Mouse (Mus musculus) hindbrain, postnatal 0 days (tissue): ENCODE data around the gene Mnd1. TPM values are rescaled to one million over a fixed set of nuclear protein-coding genes. Genes with fewer than 3 reads are reported as not detected.

Experiments used
- ATAC-seq: fragments of 200-750 bp; cut with Nextera tagmentation; 2 replicates; pipeline ENCODE4 v1.8.0; 2017; ENCODE audit warnings: mild to moderate bottlenecking, moderate TSS enrichment, moderate library complexity
- DNase-seq: peaks from one replicate; pipeline ENCODE4 v3.0.0-alpha.2; 2015; ENCODE audit warnings: low spot score
- H3K27ac ChIP-seq: fragments of 300-500 bp; sonication (generic); 2 replicates; pipeline ENCODE4 v1.5.1; 2014; ENCODE audit warnings: mild to moderate bottlenecking
- H3K27me3 ChIP-seq: fragments of 300-500 bp; sonication (generic); 2 replicates; pipeline ENCODE4 v1.6.1; 2014; ENCODE audit warnings: low read length, mixed read lengths; ENCODE audit not compliant: insufficient read depth
- H3K36me3 ChIP-seq: fragments of 300-500 bp; sonication (generic); 2 replicates; pipeline ENCODE4 v1.6.1; 2014; ENCODE audit warnings: low read length, mixed read lengths; ENCODE audit not compliant: insufficient read depth
- H3K4me1 ChIP-seq: fragments of 300-500 bp; sonication (generic); 2 replicates; pipeline ENCODE4 v1.6.1; 2014; ENCODE audit warnings: antibody characterized with exemption, low read length, mixed read lengths; ENCODE audit not compliant: insufficient read depth
- H3K4me2 ChIP-seq: fragments of 300-500 bp; sonication (generic); 2 replicates; pipeline ENCODE4 v1.6.1; 2014; ENCODE audit warnings: low read depth, mild to moderate bottlenecking, low read length, moderate library complexity, mixed read lengths
- H3K4me3 ChIP-seq: fragments of 300-500 bp; sonication (generic); 2 replicates; pipeline ENCODE4 v1.5.1; 2014; ENCODE audit warnings: low read length
- H3K9ac ChIP-seq: fragments of 300-500 bp; sonication (generic); replicated peaks from 2 replicates; pipeline ENCODE4 v1.6.1; 2014; ENCODE audit warnings: mild to moderate bottlenecking, low read length, moderate library complexity, mixed read lengths
- H3K9me3 ChIP-seq: fragments of 300-500 bp; sonication (generic); 2 replicates; pipeline ENCODE4 v1.6.1; 2016; ENCODE audit warnings: low read length, mixed read lengths
- CTCF ChIP-seq: IDR thresholded peaks from 2 replicates; pipeline ENCODE4 v1.5.1; 2016; ENCODE audit warnings: antibody characterized with exemption, control low read depth, low read depth
- WGBS: fragments of 180-500 bp; shearing (Covaris S2); extraction: QIAGEN DNeasy Blood & Tissue Kit; methylation state at CpG from one replicate; pipeline ENCODE4 v1.1.7; 2014; 5-methylcytosine and 5-hydroxymethylcytosine counted together
- polyA plus RNA-seq: library from polyadenylated mRNA; unstranded; fragments of >200 nt; fragmentation: Nextera tagmentation; extraction: Ambion mirVana; gene quantifications from 2 replicates; pipeline ENCODE4 v1.2.1, GENCODE M21; 2015
- total RNA-seq: library from RNA; depleted of rRNA; stranded (reverse); fragments of >200 nt; gene quantifications from 2 replicates; pipeline ENCODE4 v1.2.3, GENCODE M21; 2014

Gene Mnd1
- total and polyA plus RNA-seq, 2 experiments from 2014 or later, result 0.73 to 3.7 TPM

- Histone ChIP-seq H3K27ac (no peak overlapping the region), H3K4me2 (no peak overlapping the region), H3K4me1 (no peaks in the 10 kb centered on the region), H3K36me3 (no peaks in the 10 kb centered on the region), H3K27me3 (no peaks in the 10 kb centered on the region), H3K4me3 (no peak overlapping the region), H3K9me3 (no peaks in the 10 kb centered on the region), H3K9ac (no peak overlapping the region)
- no peak for DNase-seq
- TF ChIP-seq CTCF, result no peak
- 71% methylated on average over 13 of the region's 13 CpGs for WGBS
- ATAC-seq, result peak; percentile 35; the same call in 1 of the 2 replicates
These were observed 93.8 kb downstream of the Mnd1 start for GRCm38 (mm10) chr3:84061523-84062453.

GRCm38 (mm10) chr3:84060946-84061345 is 94.6 kb downstream of the Mnd1 start:
- DNase-seq (no peak), ATAC-seq (no peak)
- H3K9ac ChIP-seq, result no peak overlapping the region
- H3K27me3 ChIP-seq, result no peaks in the 10 kb centered on the region
- H3K9me3 ChIP-seq, result no peaks in the 10 kb centered on the region
- TF ChIP-seq CTCF, result no peak
- H3K4me3 ChIP-seq, result no peak overlapping the region
- WGBS, result 88% methylated on average over 5 of the region's 5 CpGs
- no peaks in the 10 kb centered on the region for H3K4me1 ChIP-seq
- H3K27ac ChIP-seq, result no peak overlapping the region
- no peaks in the 10 kb centered on the region for H3K36me3 ChIP-seq
- H3K4me2 ChIP-seq, result no peak overlapping the region

GRCm38 (mm10) chr3:84060128-84060527 is 95.5 kb downstream of the Mnd1 start:
- Histone ChIP-seq H3K4me3 (no peak overlapping the region), H3K9ac (no peak overlapping the region), H3K9me3 (no peaks in the 10 kb centered on the region), H3K4me1 (no peaks in the 10 kb centered on the region), H3K27me3 (no peaks in the 10 kb centered on the region), H3K4me2 (no peak overlapping the region), H3K27ac (no peak overlapping the region), H3K36me3 (no peaks in the 10 kb centered on the region)
- no peak for TF ChIP-seq CTCF
- WGBS, result 67% methylated on average over 4 of the region's 4 CpGs
- DNase-seq (no peak), ATAC-seq (no peak)

GRCm38 (mm10) chr3:84059676-84060075 is 95.9 kb downstream of the Mnd1 start:
- no peak overlapping the region for H3K4me2 ChIP-seq
- H3K4me1 ChIP-seq, result no peaks in the 10 kb centered on the region
- DNase-seq (no peak), ATAC-seq (no peak)
- H3K36me3 ChIP-seq, result no peaks in the 10 kb centered on the region
- no peaks in the 10 kb centered on the region for H3K9me3 ChIP-seq
- 49% methylated on average over 4 of the region's 4 CpGs for WGBS
- TF ChIP-seq CTCF, result no peak
- no peak overlapping the region for H3K4me3 ChIP-seq
- no peak overlapping the region for H3K27ac ChIP-seq
- H3K9ac ChIP-seq, result no peak overlapping the region
- no peaks in the 10 kb centered on the region for H3K27me3 ChIP-seq

GRCm38 (mm10) chr3:84059261-84059660 is 96.3 kb downstream of the Mnd1 start:
- H3K4me2 ChIP-seq, result no peak overlapping the region
- no peaks in the 10 kb centered on the region for H3K36me3 ChIP-seq
- H3K4me3 ChIP-seq, result no peak overlapping the region
- H3K27ac ChIP-seq, result no peak overlapping the region
- H3K9me3 ChIP-seq, result no peaks in the 10 kb centered on the region
- no peaks in the 10 kb centered on the region for H3K4me1 ChIP-seq
- no peak overlapping the region for H3K9ac ChIP-seq
- no peaks in the 10 kb centered on the region for H3K27me3 ChIP-seq
- no peak for TF ChIP-seq CTCF
- DNase-seq (peak; percentile 27), ATAC-seq (no peak)
- WGBS, result 58% methylated on average over 13 of the region's 13 CpGs

- WGBS, result 18% methylated on average over 9 of the region's 9 CpGs
- Histone ChIP-seq H3K9ac (no peak overlapping the region), H3K27me3 (no peaks in the 10 kb centered on the region), H3K27ac (no peak overlapping the region), H3K4me3 (no peak overlapping the region), H3K36me3 (no peaks in the 10 kb centered on the region), H3K4me1 (no peaks in the 10 kb centered on the region), H3K9me3 (no peaks in the 10 kb centered on the region), H3K4me2 (no peak overlapping the region)
- DNase-seq, result peak; percentile 33
- peak; percentile 18; the same call in 1 of the 2 replicates for TF ChIP-seq CTCF
- peak; percentile 56; the same call in 1 of the 2 replicates for ATAC-seq
These were observed 106.8 kb downstream of the Mnd1 start for GRCm38 (mm10) chr3:84048729-84049175.

GRCm38 (mm10) chr3:84046206-84046605 is 109.4 kb downstream of the Mnd1 start:
- WGBS, result 93% methylated on average over 8 of the region's 8 CpGs
- no peak for ATAC-seq
- H3K9ac ChIP-seq, result no peak overlapping the region

More at GRCm38 (mm10) chr3:84046206-84046605, 109.4 kb downstream of the Mnd1 start:
- TF ChIP-seq CTCF, result no peak
- H3K27me3 ChIP-seq, result no peaks in the 10 kb centered on the region
- H3K4me2 ChIP-seq, result no peak overlapping the region
- no peaks in the 10 kb centered on the region for H3K4me1 ChIP-seq
- H3K9me3 ChIP-seq, result no peaks in the 10 kb centered on the region
- no peak overlapping the region for H3K4me3 ChIP-seq
- DNase-seq, result no peak
- no peak overlapping the region for H3K27ac ChIP-seq
- no peaks in the 10 kb centered on the region for H3K36me3 ChIP-seq
